Mouse (Mus musculus) lung, postnatal 14 days (tissue): ENCODE measurements at regions not wholly inside any gene's neighbourhood (a gene's known extent, or its start where the extent isn't known, plus 50 kb on each side); places are given as distances from the start of the nearest gene placed in this dataset.
"Not testable (repeated sequence)": the region's sequence is repeated elsewhere in the genome, so short reads cannot be mapped to it uniquely, and the experiment has no call there.

ENCODE experiments used
- DNase-seq: peaks from one replicate; pipeline ENCODE4 v3.0.0; 2021

GRCm38 (mm10) chr10:23733679-23734078 is 53.4 kb downstream of the Rps12 start:
- no peak for DNase-seq

- not testable (repeated sequence) for DNase-seq
These were observed 60.9 kb downstream of the Rps12 start for GRCm38 (mm10) chr10:23725960-23726714.

GRCm38 (mm10) chr10:23718124-23718523 is 69.0 kb downstream of the Rps12 start:
- no peak for DNase-seq

GRCm38 (mm10) chr10:23715511-23715910 is 71.6 kb downstream of the Rps12 start:
- no peak for DNase-seq

GRCm38 (mm10) chr10:23715101-23715500 is 72.0 kb downstream of the Rps12 start:
- no peak for DNase-seq

GRCm38 (mm10) chr10:23712691-23713378 is 74.2 kb downstream of the Rps12 start:
- DNase-seq = no peak

- DNase-seq = no peak
These were observed 75.5 kb downstream of the Rps12 start for GRCm38 (mm10) chr10:23711416-23712171.

GRCm38 (mm10) chr10:23710999-23711398 is 76.1 kb downstream of the Rps12 start:
- no peak for DNase-seq

GRCm38 (mm10) chr10:23708261-23708660 is 78.8 kb downstream of the Rps12 start:
- DNase-seq = no peak

- no peak for DNase-seq
These were observed 79.9 kb downstream of the Rps12 start for GRCm38 (mm10) chr10:23707141-23707540.

GRCm38 (mm10) chr10:23704048-23704447 is 83.0 kb downstream of the Rps12 start:
- DNase-seq = no peak

- no peak for DNase-seq
These were observed 95.8 kb downstream of the Rps12 start for GRCm38 (mm10) chr10:23691291-23691690.

- peak; percentile 7 for DNase-seq
These were observed 100.1 kb downstream of the Rps12 start for GRCm38 (mm10) chr10:23686969-23687368.

- no peak for DNase-seq
These were observed 104.0 kb downstream of the Rps12 start for GRCm38 (mm10) chr10:23683078-23683477.

GRCm38 (mm10) chr10:23675911-23676310 is 111.2 kb downstream of the Rps12 start:
- DNase-seq = no peak

GRCm38 (mm10) chr10:23674633-23675515 is 112.2 kb downstream of the Rps12 start:
- DNase-seq = no peak

- DNase-seq = no peak
These were observed 114.8 kb downstream of the Rps12 start for GRCm38 (mm10) chr10:23672296-23672695.

GRCm38 (mm10) chr10:23671494-23671893 is 115.6 kb downstream of the Rps12 start:
- peak; percentile 40 for DNase-seq

GRCm38 (mm10) chr10:23665916-23666315 is 121.2 kb downstream of the Rps12 start:
- not testable (repeated sequence) for DNase-seq

- DNase-seq = no peak
These were observed 160.9 kb downstream of the Rps12 start for GRCm38 (mm10) chr10:23626201-23626600.

- no peak for DNase-seq
These were observed 175.0 kb downstream of the Rps12 start for GRCm38 (mm10) chr10:23612030-23612429.

GRCm38 (mm10) chr10:23611183-23611582 is 175.9 kb downstream of the Rps12 start:
- peak; percentile 56 for DNase-seq

GRCm38 (mm10) chr10:23610485-23610884 is 176.6 kb downstream of the Rps12 start:
- no peak for DNase-seq
